Mouse (Mus musculus) hindlimb bud, embryonic 11.5 days (tissue): ENCODE results near the gene Gm20441.
"Not testable (repeated sequence)": the region's sequence is repeated elsewhere in the genome, so short reads cannot be mapped to it uniquely, and the experiment has no call there.

ENCODE experiments used
- DNase-seq: peaks from one replicate; pipeline ENCODE4 v3.0.0-alpha.2; 2012; ENCODE audit warnings: low read depth, low spot score; ENCODE audit errors: extremely low spot score

Gm20441 gene

GRCm38 (mm10) chr10:75785442-75785841 is 4.7 kb upstream of the Gm20441 start:
- DNase-seq: no peak

GRCm38 (mm10) chr10:75779206-75780174 is 1.3 kb downstream of the Gm20441 start:
- DNase-seq: no peak

- no peak for DNase-seq
Observed at GRCm38 (mm10) chr10:75777885-75778284, 2.9 kb downstream of the Gm20441 start.

- DNase-seq: no peak
Observed at GRCm38 (mm10) chr10:75776562-75776961, 4.2 kb downstream of the Gm20441 start.

GRCm38 (mm10) chr10:75774587-75774986 is 6.2 kb downstream of the Gm20441 start:
- DNase-seq: no peak

GRCm38 (mm10) chr10:75774102-75774501 is 6.7 kb downstream of the Gm20441 start:
- DNase-seq: no peak

GRCm38 (mm10) chr10:75772795-75773664 is 7.7 kb downstream of the Gm20441 start, which contains the start of gene Ddt:
Gene Ddt (minus strand): TSS chr10:75773414.
- no peak for DNase-seq

- not testable (repeated sequence) for DNase-seq
Observed at GRCm38 (mm10) chr10:75767756-75768155, 13.0 kb downstream of the Gm20441 start.

- DNase-seq: no peak
Observed at GRCm38 (mm10) chr10:75766856-75767255, 13.9 kb downstream of the Gm20441 start.

GRCm38 (mm10) chr10:75764519-75765473 is 16.0 kb downstream of the Gm20441 start:
- DNase-seq: peak; percentile 82

GRCm38 (mm10) chr10:75763682-75764518 is 16.9 kb downstream of the Gm20441 start, which contains the start of gene Cabin1:
Gene Cabin1 (minus strand): TSS chr10:75764341.
- peak; percentile 95 for DNase-seq

GRCm38 (mm10) chr10:75762413-75762812 is 18.3 kb downstream of the Gm20441 start:
- DNase-seq: no peak

- no peak for DNase-seq
Observed at GRCm38 (mm10) chr10:75760311-75760710, 20.4 kb downstream of the Gm20441 start.

- no peak for DNase-seq
Observed at GRCm38 (mm10) chr10:75756719-75757118, 24.0 kb downstream of the Gm20441 start.

- peak; percentile 46 for DNase-seq
Observed at GRCm38 (mm10) chr10:75744017-75744416, 36.7 kb downstream of the Gm20441 start.

- no peak for DNase-seq
Observed at GRCm38 (mm10) chr10:75743369-75743768, 37.4 kb downstream of the Gm20441 start.

GRCm38 (mm10) chr10:75740866-75741265 is 39.9 kb downstream of the Gm20441 start:
- no peak for DNase-seq

- no peak for DNase-seq
Observed at GRCm38 (mm10) chr10:75725449-75725848, 55.3 kb downstream of the Gm20441 start.
